Mouse (Mus musculus) intestine, embryonic 16.5 days (tissue): ENCODE data around the gene Stambpl1. TPM values are rescaled to one million over a fixed set of nuclear protein-coding genes. Genes with fewer than 3 reads are reported as not detected.

ENCODE experiments used
- ATAC-seq: fragments of 200-750 bp; cut with Nextera tagmentation; 2 replicates; pipeline ENCODE4 v1.8.0; 2017; ENCODE audit warnings: moderate TSS enrichment, moderate library complexity
- H3K27ac ChIP-seq: fragments of 300-500 bp; sonication (generic); 2 replicates; pipeline ENCODE4 v1.5.1; 2014; ENCODE audit warnings: mild to moderate bottlenecking, low read length
- H3K27me3 ChIP-seq: fragments of 300-500 bp; sonication (generic); replicated peaks from 2 replicates; pipeline ENCODE4 v1.6.1; 2014; ENCODE audit warnings: low read length, control low read depth, mixed read lengths; ENCODE audit not compliant: control insufficient read depth, insufficient read depth
- H3K36me3 ChIP-seq: fragments of 300-500 bp; sonication (generic); 2 replicates; pipeline ENCODE4 v1.6.1; 2014; ENCODE audit warnings: low read length, control low read depth; ENCODE audit not compliant: control insufficient read depth, insufficient read depth
- H3K4me1 ChIP-seq: fragments of 300-500 bp; sonication (generic); 2 replicates; pipeline ENCODE4 v1.6.1; 2014; ENCODE audit warnings: low read length, control low read depth, mixed read lengths; ENCODE audit not compliant: control insufficient read depth, insufficient read depth
- H3K4me2 ChIP-seq: fragments of 300-500 bp; sonication (generic); 2 replicates; pipeline ENCODE4 v1.6.1; 2014; ENCODE audit warnings: low read depth, low read length, control low read depth
- H3K4me3 ChIP-seq: fragments of 300-500 bp; sonication (generic); 2 replicates; pipeline ENCODE4 v1.5.1; 2014; ENCODE audit warnings: mild to moderate bottlenecking, low read length
- H3K9ac ChIP-seq: fragments of 300-500 bp; sonication (generic); 2 replicates; pipeline ENCODE4 v1.6.1; 2014; ENCODE audit warnings: low read depth, low read length
- H3K9me3 ChIP-seq: fragments of 300-500 bp; sonication (generic); 2 replicates; pipeline ENCODE4 v1.6.1; 2016; ENCODE audit warnings: low read length, control low read depth; ENCODE audit not compliant: control insufficient read depth
- WGBS: fragments of 180-500 bp; shearing (Covaris S2); extraction: QIAGEN DNeasy Blood & Tissue Kit; methylation state at CpG from one replicate; pipeline ENCODE4 v1.1.7; 2014; 5-methylcytosine and 5-hydroxymethylcytosine counted together
- polyA plus RNA-seq: library from polyadenylated mRNA; unstranded; fragments of >200 nt; fragmentation: Nextera tagmentation; extraction: Ambion mirVana; gene quantifications from 2 replicates; pipeline ENCODE4 v1.2.1, GENCODE M21; 2015

Gene Stambpl1
- polyA plus RNA-seq, 1 experiment from 2014 or later, result 22.9 TPM

DNA sequence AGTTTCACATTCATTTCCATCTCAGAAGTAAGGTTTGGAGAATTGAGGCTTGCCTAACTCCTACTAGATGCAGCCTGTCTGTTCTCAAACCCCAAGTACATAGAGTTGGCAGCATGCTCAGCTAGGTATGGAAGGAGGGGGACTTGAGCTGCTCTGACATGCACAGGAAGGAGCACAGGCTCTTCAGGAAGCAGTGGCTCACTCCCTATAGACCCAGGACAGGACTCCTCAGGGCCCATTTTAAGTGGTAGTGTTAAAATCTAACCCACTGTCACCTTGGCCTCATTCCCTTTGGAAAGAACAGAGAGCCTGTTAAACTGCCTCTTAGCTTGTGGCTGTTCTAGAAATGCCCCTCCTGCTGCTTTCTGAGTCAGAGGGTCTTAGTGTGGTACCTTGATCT is 50.9 kb downstream of the Stambpl1 start:
- H3K36me3 ChIP-seq, result no peaks in the 10 kb centered on the region
- no peaks in the 10 kb centered on the region for H3K9me3 ChIP-seq
- no peak overlapping the region for H3K27ac ChIP-seq
- H3K4me2 ChIP-seq, result no peak overlapping the region
- no peak overlapping the region for H3K9ac ChIP-seq
- peaks cover 2% of the 10 kb centered on the region; the same call in 1 of the 2 replicates for H3K4me1 ChIP-seq
- no peak overlapping the region for H3K4me3 ChIP-seq
- ATAC-seq, result no peak
- no peaks in the 10 kb centered on the region for H3K27me3 ChIP-seq

GRCm38 (mm10) chr19:34244056-34244455 is 52.0 kb downstream of the Stambpl1 start:
- Histone ChIP-seq H3K27me3 (no peaks in the 10 kb centered on the region), H3K9me3 (no peaks in the 10 kb centered on the region), H3K27ac (no peak overlapping the region), H3K4me3 (no peak overlapping the region), H3K4me1 (peaks cover 2% of the 10 kb centered on the region; the same call in 1 of the 2 replicates), H3K36me3 (no peaks in the 10 kb centered on the region), H3K4me2 (no peak overlapping the region), H3K9ac (no peak overlapping the region)
- 13% methylated on average over 6 of the region's 6 CpGs for WGBS
- peak; percentile 41; the same call in 1 of the 2 replicates for ATAC-seq

GRCm38 (mm10) chr19:34248558-34248957 is 56.5 kb downstream of the Stambpl1 start:
- Histone ChIP-seq H3K4me3 (no peak overlapping the region), H3K4me2 (no peak overlapping the region), H3K36me3 (no peaks in the 10 kb centered on the region), H3K9ac (no peak overlapping the region), H3K9me3 (no peaks in the 10 kb centered on the region), H3K4me1 (peaks cover 6% of the 10 kb centered on the region), H3K27me3 (no peaks in the 10 kb centered on the region), H3K27ac (no peak overlapping the region)
- ATAC-seq, result no peak
- 72% methylated on average over 5 of the region's 5 CpGs for WGBS

DNA sequence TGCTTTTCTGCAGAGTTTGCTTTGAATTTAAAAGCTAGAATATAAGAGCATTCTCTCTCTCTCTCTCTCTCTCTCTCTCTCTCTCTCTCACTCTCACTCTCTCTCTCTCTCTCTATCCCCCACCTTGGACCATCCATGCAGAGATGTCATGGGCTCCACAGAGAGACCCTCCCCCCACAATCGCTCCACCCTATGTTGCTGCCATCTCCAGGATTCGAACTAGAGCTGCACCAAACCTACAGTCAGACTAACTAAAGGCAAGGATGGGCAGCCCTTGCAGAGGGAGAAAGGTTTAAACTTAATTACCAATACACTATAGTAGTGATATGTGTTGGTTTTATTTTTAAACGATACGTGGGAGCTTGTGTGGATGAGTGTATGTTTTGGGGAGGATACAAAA is 58.6 kb downstream of the Stambpl1 start:
- Histone ChIP-seq H3K27ac (no peak overlapping the region), H3K9me3 (no peaks in the 10 kb centered on the region), H3K36me3 (no peaks in the 10 kb centered on the region), H3K4me1 (peaks cover 4% of the 10 kb centered on the region), H3K9ac (no peak overlapping the region), H3K4me3 (no peak overlapping the region), H3K4me2 (no peak overlapping the region), H3K27me3 (no peaks in the 10 kb centered on the region)
- WGBS, result 88% methylated on average over 4 of the region's 4 CpGs
- ATAC-seq, result no peak

GRCm38 (mm10) chr19:34251900-34252299 is 59.9 kb downstream of the Stambpl1 start:
- Histone ChIP-seq H3K4me1 (peaks cover 4% of the 10 kb centered on the region), H3K36me3 (no peaks in the 10 kb centered on the region), H3K27ac (no peak overlapping the region), H3K27me3 (no peaks in the 10 kb centered on the region), H3K9ac (peak overlapping the region; percentile 11; the same call in 1 of the 2 replicates), H3K4me2 (no peak overlapping the region), H3K9me3 (no peaks in the 10 kb centered on the region), H3K4me3 (peak overlapping the region; percentile 38)
- no peak for ATAC-seq
- 72% methylated on average over 2 of the region's 2 CpGs for WGBS

DNA sequence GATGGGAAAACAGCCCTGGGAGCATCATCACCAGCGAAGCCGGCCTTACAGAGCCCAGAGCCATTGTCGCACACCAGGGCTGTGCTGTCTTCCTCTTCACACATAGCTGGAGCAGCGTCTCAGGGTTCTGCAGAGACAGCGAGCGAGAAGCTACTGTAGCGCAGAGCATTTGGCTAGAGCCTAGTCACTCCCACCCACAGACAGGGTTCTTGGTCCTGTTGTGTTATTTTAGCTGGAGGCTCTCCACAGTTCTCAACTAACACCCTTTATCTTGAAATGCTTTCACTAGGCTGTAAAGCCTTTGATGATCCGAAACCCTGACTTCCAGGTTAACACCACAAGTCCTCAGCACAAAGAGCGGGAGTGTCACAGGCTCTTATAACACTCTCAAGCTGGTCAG is 60.4 kb downstream of the Stambpl1 start:
- H3K9me3 ChIP-seq, result no peaks in the 10 kb centered on the region
- peaks cover 4% of the 10 kb centered on the region for H3K4me1 ChIP-seq
- peak overlapping the region; percentile 51 for H3K9ac ChIP-seq
- 69% methylated on average over 9 of the region's 9 CpGs for WGBS
- no peak for ATAC-seq
- peak overlapping the region; percentile 38 for H3K4me3 ChIP-seq
- H3K36me3 ChIP-seq, result no peaks in the 10 kb centered on the region
- H3K4me2 ChIP-seq, result peak overlapping the region; percentile 22; the same call in 1 of the 2 replicates
- no peaks in the 10 kb centered on the region for H3K27me3 ChIP-seq
- peak overlapping the region; percentile 41; the same call in 1 of the 2 replicates for H3K27ac ChIP-seq

DNA sequence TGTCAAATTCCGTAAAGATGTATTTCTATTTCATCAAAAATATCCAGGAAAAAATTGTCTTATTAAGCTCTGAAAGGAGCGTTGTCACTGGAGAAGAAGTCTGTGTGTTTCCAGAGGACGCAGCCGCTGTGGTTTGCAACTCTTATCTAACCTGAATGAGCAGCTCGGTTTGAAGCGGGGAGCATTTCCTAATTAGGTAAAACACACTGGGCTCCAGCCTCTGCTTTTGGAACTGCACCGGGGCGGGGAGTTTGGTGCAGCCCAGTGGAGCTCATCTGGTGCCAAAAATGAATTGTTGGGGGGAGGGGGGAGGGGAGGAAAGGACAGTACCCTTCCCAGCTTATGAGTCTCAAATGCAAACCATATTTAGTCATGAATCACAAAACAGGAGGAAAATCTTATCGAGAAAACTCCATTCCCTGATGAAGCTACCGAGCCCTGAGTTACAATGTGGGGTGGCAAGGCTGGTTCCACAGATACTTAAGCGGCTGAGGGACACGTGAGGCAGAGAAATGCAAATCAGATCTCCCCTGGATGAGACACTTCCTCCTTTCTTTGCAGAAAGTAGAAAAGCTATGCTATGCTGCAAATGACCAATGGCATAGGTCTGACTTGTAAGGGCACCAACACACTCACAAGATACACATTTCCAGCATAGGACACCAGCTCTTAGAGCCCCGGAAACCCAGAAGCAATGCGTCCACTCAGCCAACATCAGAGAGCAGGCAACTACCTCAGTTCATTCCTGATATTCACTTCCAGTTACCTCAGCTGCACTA is 62.3 kb downstream of the Stambpl1 start:
- H3K9ac ChIP-seq, result peak overlapping the region; percentile 57
- WGBS, result 34% methylated on average over 14 of the region's 14 CpGs
- H3K4me1 ChIP-seq, result peaks cover 4% of the 10 kb centered on the region
- ATAC-seq, result peak; percentile 27; the same call in 1 of the 2 replicates
- H3K4me2 ChIP-seq, result peak overlapping the region; percentile 23
- H3K27ac ChIP-seq, result peak overlapping the region; percentile 86
- peak overlapping the region; percentile 42 for H3K4me3 ChIP-seq
- no peaks in the 10 kb centered on the region for H3K27me3 ChIP-seq
- no peaks in the 10 kb centered on the region for H3K36me3 ChIP-seq
- no peaks in the 10 kb centered on the region for H3K9me3 ChIP-seq

DNA sequence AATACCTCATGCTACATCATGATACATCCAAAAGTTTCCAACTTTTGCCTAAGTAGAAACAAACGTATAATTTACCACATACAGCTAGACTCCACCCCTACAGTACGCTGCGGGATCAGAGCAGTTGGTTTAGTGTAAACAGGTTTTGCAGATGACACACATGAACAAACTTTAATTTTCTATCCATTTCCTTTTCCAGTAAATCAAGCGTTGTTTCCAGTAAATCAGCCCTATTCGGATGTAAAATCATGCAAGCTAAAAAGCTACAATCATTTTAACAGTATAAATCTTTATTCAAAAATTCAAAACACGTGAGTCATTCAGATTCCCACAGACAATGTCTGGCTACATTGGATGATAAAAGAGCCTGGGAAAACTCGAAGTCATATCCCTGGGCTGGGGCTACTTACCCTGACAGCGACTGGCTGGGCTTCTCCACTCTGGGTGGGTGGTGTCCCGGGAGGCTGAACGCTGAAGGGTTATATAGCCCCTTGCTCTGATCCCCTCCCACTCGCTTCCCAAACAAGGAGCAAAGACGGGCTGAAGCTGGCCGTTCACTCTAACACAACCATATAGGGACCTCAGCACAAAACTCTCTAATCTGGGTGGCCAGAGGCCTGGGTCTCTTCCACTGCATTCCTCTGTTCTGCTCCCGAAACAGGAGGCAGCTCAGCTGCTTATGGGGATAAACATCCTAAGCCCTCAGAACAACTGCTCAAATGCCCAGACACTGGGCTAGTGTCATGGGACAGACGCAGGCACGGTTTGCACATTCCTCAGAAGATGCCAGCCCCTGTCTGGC is 63.1 kb downstream of the Stambpl1 start, which contains the start of gene Acta2:
Acta2 (minus strand) TSS at position 711 of the 802 bp plus-strand sequence.
- H3K4me1 ChIP-seq, result peaks cover 4% of the 10 kb centered on the region
- 37% methylated on average over 16 of the region's 16 CpGs for WGBS
- H3K27me3 ChIP-seq, result no peaks in the 10 kb centered on the region
- peak within 1 kb of the TSS; percentile 23 for H3K4me2 ChIP-seq
- ATAC-seq, result peak; percentile 88
- H3K9ac ChIP-seq, result peak within 1 kb of the TSS; percentile 57
- H3K9me3 ChIP-seq, result no peaks in the 10 kb centered on the region
- peak within 1 kb of the TSS; percentile 86 for H3K27ac ChIP-seq
- peak within 1 kb of the TSS; percentile 42 for H3K4me3 ChIP-seq
- H3K36me3 ChIP-seq, result no peaks in the 10 kb centered on the region

DNA sequence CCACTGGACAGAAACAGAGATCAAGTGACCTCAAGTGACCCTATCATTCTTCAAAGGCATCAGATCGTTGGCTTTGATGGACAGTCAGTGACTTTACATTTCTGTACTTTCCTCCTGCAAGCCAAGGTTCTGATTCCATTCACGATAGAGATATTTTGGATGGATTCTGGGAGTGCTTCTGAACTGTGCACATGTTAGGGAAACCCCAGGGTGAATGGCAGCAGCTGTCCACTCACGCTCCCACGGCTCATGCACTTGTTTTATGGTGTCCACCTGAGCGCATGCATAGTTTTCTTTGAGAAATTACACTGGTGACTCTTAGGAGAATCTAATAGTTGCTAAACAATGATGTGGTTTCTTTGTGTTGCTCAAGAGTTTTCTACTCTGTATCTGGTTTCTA is 64.1 kb downstream of the Stambpl1 start:
- WGBS, result 70% methylated on average over 5 of the region's 5 CpGs
- Histone ChIP-seq H3K9me3 (no peaks in the 10 kb centered on the region), H3K27me3 (no peaks in the 10 kb centered on the region), H3K36me3 (no peaks in the 10 kb centered on the region), H3K4me1 (peaks cover 4% of the 10 kb centered on the region), H3K4me2 (no peak overlapping the region), H3K9ac (no peak overlapping the region), H3K27ac (0 out of 2 replicates have a peak overlapping the region, but pooled peaks have one; percentile 72), H3K4me3 (no peak overlapping the region)
- no peak for ATAC-seq
